Mouse (Mus musculus): Measurements from ENCODE around the gene Ap1s3.
A peak's percentile ranks its signal among the peaks of the same experiment; 100 is the strongest.
"Not testable (repeated sequence)": the region's sequence is repeated elsewhere in the genome, so short reads cannot be mapped to it uniquely, and the experiment has no call there.

Ap1s3 gene

DNA sequence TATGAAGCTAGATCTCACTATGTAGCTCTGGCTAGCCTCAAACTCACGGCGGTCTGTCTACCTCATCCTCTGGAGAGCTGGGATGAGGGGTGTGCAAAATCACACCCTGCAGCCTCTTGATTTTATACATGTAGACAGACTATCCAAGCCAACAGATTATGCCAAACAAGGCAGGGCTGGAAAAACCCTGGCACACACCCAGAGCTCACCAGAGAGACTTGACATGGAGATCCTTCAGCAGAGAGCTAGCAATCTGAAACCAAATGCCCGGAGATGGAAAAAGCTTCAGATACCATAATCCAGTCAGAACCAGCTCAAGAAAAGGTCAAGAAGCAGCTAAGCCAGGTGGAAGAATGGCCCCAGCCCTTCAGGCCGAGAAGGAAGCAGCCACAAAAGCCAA, 6.9 kb downstream of the Ap1s3 start:
- DNase-seq, result no peak

DNA sequence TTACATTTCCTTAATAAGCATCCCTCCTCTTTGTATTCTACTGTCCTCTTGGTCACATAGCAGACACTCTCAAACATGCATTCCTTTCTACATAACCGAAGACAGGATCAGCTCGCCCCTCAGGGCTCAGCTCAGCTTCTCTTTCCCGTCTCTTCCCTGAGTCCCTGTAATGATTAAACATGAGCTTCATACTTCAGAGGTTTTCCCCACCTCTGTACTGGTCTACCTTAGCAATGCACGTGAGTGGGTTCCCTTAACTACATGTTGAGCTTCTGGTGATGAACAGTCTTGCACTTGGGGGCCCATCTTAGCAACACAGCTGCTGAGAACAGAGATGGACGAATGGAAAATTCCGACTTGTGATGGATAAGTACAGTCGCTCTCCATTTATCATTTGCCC, 12.2 kb downstream of the Ap1s3 start:
- DNase-seq, result no peak

DNA sequence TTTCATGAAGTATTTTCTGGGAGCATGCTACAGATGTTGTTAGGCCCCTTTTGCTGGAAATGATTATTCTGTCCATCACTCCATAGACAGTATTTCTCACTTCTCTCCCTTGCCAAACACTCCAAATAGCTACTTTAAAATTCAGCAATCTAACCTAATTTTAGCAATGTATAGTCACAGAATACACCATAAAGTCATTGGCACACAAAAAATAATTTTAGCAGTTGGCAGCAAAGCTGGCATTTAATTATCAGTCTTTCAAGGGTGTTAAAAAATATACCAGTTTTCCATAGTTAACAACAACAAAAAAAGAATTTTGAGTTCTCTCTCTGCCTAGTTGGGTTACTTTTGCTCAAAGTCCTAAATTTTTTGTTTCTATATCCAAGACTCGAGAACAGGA, 14.4 kb downstream of the Ap1s3 start:
- DNase-seq, result no peak

DNA sequence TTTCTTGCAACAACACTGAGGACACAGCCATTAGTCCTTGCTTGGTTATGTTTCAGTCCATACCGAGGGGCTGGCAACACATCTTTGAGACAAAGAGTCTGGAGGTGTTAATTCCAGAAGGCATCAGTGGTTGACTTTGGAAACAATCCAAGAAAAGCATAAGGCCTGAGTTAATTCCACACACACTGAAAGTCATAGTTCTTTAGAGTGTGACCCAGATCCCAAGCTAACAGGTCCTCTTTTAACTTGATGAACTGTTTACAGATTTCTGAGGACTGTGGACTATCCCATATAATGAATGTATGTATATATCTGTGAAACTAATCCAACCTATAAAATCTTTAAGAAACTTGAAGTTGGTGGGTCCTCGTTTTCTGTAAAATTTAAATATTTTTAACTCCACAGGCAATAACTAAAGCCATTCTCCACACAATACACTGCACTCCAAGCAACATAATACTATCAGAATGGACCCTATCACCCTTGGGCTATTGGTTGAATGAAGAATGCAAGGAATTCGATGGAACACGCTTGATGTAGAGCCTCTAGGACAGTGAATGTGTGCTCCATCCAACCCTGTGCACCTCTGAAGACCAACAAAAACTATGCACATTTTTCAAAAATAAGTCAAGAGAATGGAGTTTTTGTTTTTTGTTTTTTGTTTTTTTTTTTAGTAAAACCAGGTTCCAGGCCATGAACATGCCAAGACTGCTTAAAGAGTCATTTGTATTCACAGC, 15.8 kb downstream of the Ap1s3 start:
- no peak for DNase-seq

DNA sequence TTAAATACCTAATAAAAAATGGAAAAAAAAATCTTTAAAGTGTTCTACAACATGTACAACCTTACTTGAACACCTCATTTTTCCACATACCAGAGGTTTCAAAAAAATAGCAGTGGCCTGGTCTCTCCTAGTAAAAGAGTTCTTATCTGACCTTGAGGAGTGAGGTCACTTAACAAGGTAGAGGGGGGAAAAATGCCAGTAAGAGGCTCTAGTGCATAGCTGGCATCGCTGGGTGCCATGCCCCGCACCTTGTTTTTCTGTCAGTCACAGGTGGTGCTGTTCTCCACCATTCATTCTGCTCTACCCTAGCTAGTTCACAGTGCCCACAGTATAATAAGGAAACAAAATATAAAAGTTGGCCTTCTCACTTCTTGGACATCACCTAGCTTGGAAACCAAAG, 16.8 kb downstream of the Ap1s3 start:
- no peak for DNase-seq

DNA sequence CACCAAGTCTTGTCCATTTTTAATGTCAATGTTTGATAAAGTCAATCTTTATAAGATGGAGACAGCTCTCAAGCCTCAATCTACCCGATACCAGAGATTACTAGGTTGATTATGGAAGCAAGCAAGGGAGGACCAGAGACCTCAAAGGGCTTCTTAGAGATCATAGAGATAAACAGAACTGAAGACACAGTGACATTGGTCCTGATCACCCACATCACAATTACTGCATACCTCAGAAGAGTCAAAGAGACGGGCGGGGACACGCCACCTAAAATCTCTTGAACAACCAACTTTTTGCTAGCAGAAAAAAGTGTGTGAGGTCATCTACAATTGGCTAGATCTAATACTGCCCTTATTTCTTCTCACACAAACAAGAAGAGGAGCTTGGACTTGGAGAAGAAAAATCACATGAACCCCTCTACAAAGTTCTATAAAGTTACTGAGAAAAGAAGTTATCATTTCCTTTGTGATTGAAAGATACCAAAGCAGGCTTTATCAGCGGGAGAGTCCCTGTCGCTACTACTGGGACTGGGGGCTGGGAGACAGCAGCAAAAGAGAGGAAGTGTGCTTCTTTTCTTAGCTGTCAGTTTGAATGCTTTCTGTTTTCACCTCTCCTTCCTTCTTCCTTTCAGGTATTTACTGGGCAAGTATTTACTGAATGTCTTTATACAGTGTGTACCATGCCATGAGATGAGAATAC, 28.2 kb downstream of the Ap1s3 start:
- DNase-seq, result no peak

DNA sequence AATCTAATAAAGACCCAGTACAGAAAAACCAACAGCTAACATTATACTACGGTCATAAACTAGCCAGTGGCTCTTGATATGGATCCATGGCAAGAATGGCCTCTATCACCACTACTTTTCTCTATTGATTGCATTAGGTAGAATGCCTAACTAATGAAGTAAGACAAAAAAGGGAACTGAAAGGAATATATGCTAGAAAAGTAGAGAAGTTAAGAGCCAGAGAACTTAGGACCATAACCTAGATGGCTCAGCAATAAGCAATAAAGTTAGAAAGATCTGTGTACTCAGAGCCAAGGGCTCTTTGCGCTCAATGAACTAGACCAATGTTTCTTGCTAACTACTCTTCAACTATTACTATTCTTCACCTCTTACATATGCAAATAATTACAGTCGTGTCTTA, 29.1 kb downstream of the Ap1s3 start:
- DNase-seq, result no peak

DNA sequence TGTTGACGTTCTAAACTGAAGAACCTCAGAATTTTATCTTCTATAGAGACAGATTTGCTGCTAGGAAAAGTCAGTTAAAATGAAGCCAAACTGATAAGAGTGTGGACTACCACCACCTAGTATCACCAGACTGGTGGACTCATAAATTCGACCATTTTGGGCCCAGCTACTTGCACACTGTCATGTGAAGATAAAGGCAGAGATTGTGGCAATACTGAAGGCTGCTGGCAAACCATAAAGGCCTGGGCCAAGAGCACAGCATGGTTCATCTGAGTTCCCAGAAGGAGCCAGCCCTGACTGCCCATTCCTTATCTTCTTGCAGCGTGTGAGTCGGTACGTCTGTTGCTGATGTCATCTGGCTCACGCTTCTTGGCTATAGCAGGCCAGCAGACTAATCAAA, 30.4 kb downstream of the Ap1s3 start:
- DNase-seq, result no peak

DNA sequence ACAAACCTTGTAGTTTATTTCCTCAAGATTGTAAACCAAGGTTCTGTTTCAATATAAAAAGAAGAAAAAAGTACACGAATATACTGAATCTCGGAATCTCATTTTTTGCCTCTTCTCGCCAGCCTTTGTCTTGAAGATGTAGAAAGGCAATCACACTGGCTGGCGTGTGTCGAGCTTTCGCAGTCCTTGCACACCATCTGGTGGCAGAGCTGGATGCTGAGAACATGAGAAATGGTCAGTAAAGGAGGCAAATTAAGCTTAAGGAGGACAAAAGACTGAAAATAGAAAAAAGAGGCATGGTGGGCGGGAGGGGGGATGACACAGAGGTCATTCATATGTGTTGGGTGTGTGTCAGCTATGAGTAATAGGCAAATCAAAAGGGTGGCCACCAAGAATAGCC, 31.6 kb downstream of the Ap1s3 start:
- peak; percentile 21 for DNase-seq

DNA sequence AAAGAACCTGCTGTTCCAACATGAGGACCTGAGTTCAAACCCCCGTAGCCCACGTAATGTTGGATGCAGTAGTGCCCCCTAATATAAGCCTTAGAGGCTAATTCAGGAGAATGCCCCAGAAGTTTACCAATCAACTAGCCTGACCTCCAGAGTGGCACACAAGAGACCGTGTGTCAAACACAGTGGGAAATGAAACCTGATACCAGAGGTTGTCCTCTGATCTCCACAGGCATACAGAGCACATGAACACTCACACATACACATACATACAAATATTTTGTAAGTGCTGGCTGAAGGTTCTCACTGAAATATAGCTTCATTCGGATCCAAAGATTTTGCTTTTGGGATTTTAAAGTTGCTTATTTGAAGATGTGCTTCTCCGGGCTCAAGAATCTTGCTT, 32.1 kb downstream of the Ap1s3 start:
- no peak for DNase-seq

DNA sequence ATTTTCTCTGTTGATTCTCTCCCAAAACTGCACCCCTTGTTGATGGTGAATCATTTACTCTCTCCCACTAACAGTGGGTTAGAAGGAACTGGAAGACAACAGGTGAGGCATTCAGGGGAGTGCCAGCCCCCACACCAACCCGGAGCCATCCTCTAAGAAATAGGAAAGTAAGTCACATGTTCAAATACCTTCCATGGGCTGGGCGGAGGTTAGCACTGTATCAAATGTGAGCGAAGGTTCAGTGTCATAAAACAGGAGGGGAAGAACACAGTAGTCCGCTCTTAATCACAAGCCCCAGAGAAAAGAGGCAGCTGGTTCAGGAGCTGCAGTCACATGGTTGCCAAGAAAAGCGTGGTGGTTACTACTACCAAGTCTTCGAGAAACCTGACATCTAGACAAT, 32.7 kb downstream of the Ap1s3 start:
- DNase-seq, result no peak

DNA sequence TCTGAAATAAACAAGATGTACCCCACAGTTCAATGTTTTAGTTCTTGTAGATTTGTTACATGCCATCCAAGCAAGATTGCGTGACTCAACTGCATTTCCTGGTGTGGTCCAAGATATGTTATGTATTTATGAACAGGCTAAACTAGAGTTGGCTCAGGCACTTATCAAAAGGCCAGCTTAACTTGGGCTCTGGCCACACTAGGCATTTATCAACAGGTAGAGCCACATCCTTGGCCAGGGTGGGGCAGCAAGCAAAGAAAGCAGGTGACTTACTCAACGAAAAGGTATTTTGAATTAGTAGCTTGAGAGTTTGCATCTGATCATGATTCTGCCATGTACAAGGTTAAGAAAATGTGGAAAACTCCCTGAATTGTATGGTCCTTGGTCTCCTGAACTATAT, 34.0 kb downstream of the Ap1s3 start:
- no peak for DNase-seq

DNA sequence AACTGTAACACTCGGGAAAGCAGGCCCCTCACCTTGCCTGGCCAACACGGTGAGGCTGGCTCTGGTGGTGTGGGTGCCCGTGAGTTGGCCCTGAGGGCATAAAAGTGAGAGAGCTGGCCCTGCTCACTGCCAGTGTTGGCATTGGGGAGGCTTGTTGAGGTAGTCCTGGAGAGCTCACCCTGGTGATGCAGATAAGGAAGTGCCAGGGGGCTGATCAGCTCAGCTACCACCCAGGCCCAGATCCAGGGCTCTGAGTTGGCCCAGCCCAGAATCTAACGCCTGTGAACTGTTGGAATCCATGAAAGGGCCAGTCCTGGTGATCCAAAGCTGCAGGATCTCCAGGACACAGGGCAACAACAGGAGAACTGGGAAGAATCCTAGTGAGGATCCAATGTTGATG, 40.3 kb downstream of the Ap1s3 start:
- no peak for DNase-seq

DNA sequence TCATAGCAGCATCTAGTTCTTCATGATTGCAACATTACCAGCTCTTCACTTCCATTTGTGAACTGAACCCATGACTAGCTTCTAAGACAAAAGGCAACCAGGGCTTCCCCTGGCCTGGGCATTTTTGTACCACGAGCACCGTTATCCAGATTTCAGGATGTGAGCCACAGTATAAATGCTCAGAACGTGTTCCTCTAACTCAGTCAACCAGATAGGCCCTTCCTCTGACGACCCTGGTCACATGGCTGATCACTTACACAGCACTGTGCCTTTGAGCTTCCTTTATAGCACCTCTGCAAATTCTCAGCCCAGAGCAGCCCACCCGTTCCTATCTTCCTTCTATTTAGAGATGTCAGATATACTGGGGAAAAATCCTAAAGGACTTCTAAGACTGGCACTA, 42.0 kb downstream of the Ap1s3 start:
- DNase-seq, result no peak

DNA sequence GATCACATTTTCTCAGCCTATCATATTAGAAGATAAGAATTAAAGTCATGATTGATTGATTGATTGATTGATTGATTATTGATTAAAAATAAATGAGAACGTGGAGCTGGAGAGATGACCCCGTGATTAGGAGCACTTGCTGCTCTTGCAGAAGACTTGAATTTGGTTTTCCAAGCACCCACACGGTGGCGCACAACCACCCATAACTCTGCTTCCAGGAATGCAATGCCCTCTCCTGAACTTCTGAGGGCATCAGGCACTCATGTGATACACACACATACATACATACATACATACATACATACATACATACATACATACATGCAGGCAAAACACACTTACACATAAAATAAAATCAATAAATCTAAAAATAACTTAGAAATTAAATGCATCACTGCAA, 45.6 kb downstream of the Ap1s3 start:
- peak; percentile 9 for DNase-seq

DNA sequence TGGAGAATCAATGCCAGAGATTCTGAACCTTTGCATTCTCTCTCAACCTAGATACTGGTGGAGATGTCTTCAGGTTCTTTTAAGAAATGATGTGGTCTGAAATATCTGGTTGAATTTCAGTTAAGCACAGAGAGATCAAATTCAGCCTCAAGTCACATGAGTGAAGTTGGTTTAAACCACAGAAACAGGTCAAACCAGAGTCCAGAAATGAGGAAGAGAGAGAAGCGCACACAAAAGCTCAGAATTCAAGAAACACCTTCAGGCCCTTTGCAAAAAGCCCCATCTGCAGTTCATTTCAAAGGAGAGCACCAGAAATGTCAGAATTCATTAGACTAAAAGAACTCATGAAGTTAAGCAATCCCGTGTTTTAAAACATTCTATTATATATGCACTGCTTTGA, 52.3 kb downstream of the Ap1s3 start:
- no peak for DNase-seq

DNA sequence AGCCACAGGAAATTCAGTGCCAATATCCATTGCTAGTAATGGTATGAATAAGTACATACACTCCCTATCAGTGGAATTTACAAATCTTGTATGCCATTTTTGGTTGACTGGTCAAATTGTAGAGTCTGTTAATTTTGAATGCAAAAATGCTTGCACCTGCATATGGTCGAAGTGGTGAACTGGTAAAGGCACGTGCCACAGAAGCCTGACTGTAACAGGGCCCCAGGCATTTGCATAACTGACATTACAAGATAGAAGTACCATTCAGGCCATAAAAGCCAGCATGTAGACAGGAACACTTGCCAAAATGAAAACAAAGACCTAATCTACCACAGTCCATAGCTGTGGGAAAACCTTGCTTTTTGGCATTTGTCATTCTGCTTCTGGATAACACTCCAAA, 55.3 kb downstream of the Ap1s3 start:
- no peak for DNase-seq

DNA sequence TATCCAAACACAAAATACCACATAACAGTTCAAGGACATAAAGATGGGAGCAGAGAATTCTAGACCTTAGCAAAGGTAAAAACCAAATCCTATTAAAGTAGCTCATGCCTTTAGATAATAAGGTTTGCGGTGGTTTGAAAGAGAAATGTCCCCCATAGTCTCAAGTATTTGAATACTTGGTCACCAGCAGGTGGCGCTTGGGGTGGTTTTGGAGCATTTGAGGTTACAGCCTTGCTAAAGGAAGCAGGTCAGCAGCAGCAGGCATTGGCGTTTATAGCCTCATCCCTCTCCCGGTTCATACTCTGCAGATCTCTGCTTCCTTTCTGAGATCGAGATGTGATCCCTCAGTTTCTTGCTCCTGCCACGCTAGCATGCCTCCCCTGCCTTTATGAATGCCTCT, 57.3 kb downstream of the Ap1s3 start:
- no peak for DNase-seq

DNA sequence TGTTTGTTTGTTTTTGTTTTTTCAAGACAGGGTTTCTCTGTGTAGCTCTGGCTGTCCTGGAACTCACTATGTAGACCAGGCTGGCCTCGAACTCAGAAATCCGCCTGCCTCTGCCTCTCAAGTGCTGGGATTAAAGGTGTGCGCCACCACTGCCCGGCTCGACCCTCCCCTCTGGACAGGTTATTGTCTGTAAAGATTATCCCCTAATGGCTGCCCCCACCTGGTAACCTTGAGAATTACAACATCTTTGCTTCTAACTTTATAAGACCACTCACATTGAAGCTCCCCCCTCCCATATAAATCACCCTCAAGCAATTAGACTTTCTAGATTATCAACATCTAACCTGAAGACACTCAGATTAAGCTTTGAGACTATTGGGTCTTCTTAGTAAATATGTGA, 60.5 kb downstream of the Ap1s3 start:
- DNase-seq, result not testable (repeated sequence)

DNA sequence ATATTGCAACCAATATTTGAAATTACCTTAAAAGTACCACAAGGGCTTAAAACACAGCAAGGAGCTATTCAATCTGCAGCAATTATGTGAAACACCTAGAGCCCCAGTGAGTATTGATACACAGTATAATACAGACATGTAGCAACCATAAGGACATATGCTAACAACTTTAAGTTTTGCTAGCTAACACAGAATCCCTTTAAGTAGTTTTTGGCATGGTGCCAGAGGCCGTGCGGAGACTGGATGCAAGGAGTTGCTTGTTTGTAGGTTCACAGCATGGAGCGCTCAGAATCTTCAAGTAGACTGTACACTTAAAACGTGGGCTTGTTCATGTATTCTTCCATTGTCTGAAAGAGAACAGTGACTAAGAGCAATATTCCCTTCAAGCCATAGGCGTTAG, 62.9 kb downstream of the Ap1s3 start:
- DNase-seq, result not testable (repeated sequence)

DNA sequence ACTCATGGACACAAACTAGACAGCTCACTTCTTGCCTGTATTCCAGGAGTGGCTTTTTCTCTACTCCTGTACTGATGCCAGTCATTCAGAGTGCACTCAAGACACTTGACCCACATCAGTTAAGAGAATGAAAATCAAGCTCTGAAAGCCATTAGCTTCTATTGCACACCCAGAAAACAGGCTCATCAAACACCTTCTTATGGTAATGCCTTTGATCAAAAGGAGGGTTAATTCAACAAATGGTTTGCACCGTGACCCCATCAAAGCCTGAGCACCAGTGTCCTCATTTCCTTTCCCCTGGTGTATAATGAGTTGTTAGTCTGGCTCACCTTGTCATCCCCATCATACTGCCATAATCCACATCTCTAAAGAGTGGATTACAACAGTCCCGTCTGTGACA, 69.3 kb downstream of the Ap1s3 start:
- DNase-seq, result no peak

DNA sequence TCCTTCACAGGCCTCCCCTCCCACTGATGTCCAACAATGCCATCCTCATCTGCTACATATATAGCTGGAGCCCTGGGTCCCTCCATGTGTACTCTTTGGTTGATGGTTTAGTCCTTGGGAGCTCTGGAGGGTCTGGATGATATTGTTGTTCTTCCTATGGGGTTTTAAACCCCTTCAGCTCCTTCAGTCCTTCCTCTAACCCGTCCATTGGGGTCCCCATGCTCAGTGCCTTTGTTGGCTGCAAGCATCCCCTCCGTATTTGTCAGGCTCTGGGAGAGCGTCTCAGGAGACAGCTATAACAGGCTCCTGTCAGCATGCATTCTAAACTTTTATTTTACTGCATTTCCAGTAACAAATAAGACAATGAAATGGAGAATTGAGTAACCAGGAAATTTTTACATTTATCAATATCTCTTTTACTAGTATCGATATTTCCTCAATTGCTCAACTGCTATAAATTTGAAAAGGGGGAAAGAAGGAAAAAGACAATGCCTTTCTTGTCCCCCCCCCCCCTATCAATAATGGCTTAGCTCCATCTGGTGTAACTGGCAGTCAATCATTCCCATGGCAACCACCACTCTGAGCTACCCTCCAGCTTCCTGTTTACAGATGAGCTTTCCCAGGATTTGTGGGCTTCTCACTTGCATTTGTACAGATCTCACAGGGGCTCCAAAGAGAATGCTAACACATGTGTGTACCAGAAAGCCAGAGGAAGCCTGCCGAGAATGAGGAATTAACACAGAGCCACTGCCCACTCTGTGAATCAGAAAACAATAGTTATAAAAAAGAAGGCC, 73.2 kb downstream of the Ap1s3 start:
- DNase-seq, result no peak

DNA sequence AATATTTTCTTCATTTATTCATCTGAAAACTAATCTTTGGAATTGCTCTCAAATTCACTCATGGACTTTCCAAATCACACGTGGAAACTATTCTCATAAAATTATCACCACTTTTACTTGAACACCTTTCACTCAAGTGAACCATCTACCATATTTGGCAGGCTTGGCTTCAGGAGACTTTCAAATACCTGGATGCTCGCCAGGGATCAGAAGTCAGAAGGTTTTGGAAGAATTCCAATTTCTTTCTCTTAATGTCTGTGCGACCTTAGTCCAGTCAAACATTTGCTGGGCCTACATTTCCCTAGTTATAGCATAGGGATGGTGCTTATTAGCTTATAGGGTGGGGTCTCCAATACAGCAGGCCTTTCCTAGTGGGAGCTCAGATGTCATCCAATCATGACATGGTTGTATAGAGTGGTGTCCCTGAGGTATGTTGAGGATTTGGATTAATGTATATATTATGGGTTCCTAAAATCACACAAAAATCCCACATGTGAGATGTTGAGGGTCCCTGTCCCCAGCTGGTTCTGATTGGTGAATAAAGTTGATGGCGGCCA, 79.0 kb downstream of the Ap1s3 start:
- DNase-seq, result peak; percentile 73

DNA sequence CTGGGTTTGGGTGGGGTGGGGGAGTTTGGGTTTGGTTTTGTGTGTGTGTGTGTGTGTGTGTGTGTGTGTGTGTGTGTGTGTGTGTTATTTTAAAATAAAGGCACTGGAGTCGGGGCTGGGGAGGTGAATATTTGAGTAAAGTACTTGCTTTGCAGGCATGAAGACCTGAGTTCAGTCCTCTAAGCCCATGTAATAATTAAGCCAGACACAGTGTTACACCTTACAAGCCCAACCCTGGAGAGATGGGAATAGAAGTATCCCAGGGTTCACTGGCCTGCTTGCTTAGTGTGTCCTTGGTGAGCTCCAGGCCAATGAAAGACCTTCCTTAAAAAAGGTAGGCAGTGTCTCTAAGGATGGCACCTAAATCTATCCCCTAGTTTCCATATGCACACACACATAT, 80.7 kb downstream of the Ap1s3 start:
- DNase-seq, result peak; percentile 15

Measured in kidney, adult 11 months (tissue).